Comparison of ENCODE assay signal across 9 mouse cellular contexts in genomic region chr19:23688421-23688946, GRCm38 (mm10). TPM values are rescaled to one million over a fixed set of nuclear protein-coding genes. Genes with fewer than 3 reads are reported as not detected.
A peak's percentile ranks its signal among the peaks of the same experiment; 100 is the strongest.
DNase-seq lines count a peak whose midpoint lies in the region; ATAC-seq and TF ChIP-seq lines count a peak whose summit lies in the region.
"Had no signal": no experiment of that assay in that cellular context is flagged by ENCODE, and none has a peak within 500 bp of the region (broad histone marks: within the 10 kb centered on the region; RNA-seq: fewer than 3 reads in every experiment).

No protein-coding gene starts in this region.

- peak overlapping the region; percentile 58 for H3K4me2 ChIP-seq in intestine, embryonic 16.5 days (ENCODE audit: low read depth, low read length)
- H3K4me2 ChIP-seq in midbrain, embryonic 15.5 days: peak overlapping the region; percentile 86

- H3K9ac ChIP-seq in intestine, embryonic 16.5 days (ENCODE audit: low read depth, low read length): peak overlapping the region; percentile 55; the same call in 1 of the 2 replicates
- no peak overlapping the region for H3K9ac ChIP-seq in midbrain, embryonic 15.5 days

- WGBS in spleen, adult 2 months: 74% methylated on average over 4 of the region's 4 CpGs
- WGBS in intestine, embryonic 16.5 days: 28% methylated on average over 4 of the region's 4 CpGs
- WGBS in midbrain, embryonic 15.5 days: 12% methylated on average over 4 of the region's 4 CpGs

- no peak for TF ChIP-seq CTCF in spleen, adult 2 months (IDR thresholded peaks at IDR 0.05; ENCODE audit: extremely low read depth, insufficient read depth, insufficient read length, insufficient replicate concordance)

- no peak for ATAC-seq in intestine, embryonic 16.5 days
- ATAC-seq in midbrain, embryonic 15.5 days (replicated peaks): no peak

- no peaks in the 10 kb centered on the region; the same call in 1 of the 2 replicates for H3K27me3 ChIP-seq in spleen, adult 2 months (ENCODE audit: control insufficient read depth, insufficient read depth, low read length)
- no peaks in the 10 kb centered on the region for H3K27me3 ChIP-seq in intestine, embryonic 16.5 days (replicated peaks; ENCODE audit: control insufficient read depth, insufficient read depth, low read length)
- no peaks in the 10 kb centered on the region for H3K27me3 ChIP-seq in midbrain, embryonic 15.5 days (replicated peaks)

- 0 out of 2 replicates have a peak overlapping the region, but pooled peaks have one; percentile 14 for H3K4me3 ChIP-seq in spleen, adult 2 months (ENCODE audit: extremely low read depth, insufficient read depth, insufficient read length)
- H3K4me3 ChIP-seq in intestine, embryonic 16.5 days (ENCODE audit: low read length): peak overlapping the region; percentile 34
- peak overlapping the region; percentile 94 for H3K4me3 ChIP-seq in midbrain, embryonic 15.5 days

- H3K27ac ChIP-seq in spleen, adult 2 months (ENCODE audit: insufficient read depth, low read length): no peak overlapping the region
- H3K27ac ChIP-seq in intestine, embryonic 16.5 days (ENCODE audit: low read length): no peak overlapping the region
- no peak overlapping the region for H3K27ac ChIP-seq in midbrain, embryonic 15.5 days

- H3K4me1 ChIP-seq in spleen, adult 2 months (ENCODE audit: control insufficient read depth, insufficient read depth, insufficient read length): peaks cover 2% of the 10 kb centered on the region
- H3K4me1 ChIP-seq in intestine, embryonic 16.5 days (ENCODE audit: control insufficient read depth, insufficient read depth, low read length): peaks cover 4% of the 10 kb centered on the region
- peaks cover 16% of the 10 kb centered on the region for H3K4me1 ChIP-seq in midbrain, embryonic 15.5 days

- peak; percentile 16 for DNase-seq in adrenal gland, adult 2 months
- no peak for DNase-seq in adrenal gland, postnatal 14 days
- no peak for DNase-seq in spleen, adult 2 months (ENCODE audit: low read depth in 1 of 2, low spot score in 2 of 2)
- DNase-seq in spleen, postnatal 14 days (ENCODE audit: low spot score in 2 of 2): no peak
- DNase-seq in cerebellum, postnatal 10 days: no peak
- DNase-seq in gastrocnemius, adult 8-10 months (ENCODE audit: low spot score in 2 of 2): no peak

- no peak for TF ChIP-seq POLR2A in spleen, adult 2 months (IDR thresholded peaks at IDR 0.05; ENCODE audit: low read depth, low read length)

- no peaks in the 10 kb centered on the region for H3K36me3 ChIP-seq in spleen, adult 2 months (ENCODE audit: control insufficient read depth, insufficient read depth, low read length)
- no peaks in the 10 kb centered on the region for H3K36me3 ChIP-seq in intestine, embryonic 16.5 days (ENCODE audit: control insufficient read depth, insufficient read depth, low read length)
- H3K36me3 ChIP-seq in midbrain, embryonic 15.5 days (replicated peaks): no peaks in the 10 kb centered on the region

- H3K9me3 ChIP-seq in intestine, embryonic 16.5 days (ENCODE audit: control insufficient read depth, low read length): no peaks in the 10 kb centered on the region
- no peaks in the 10 kb centered on the region for H3K9me3 ChIP-seq in midbrain, embryonic 15.5 days

RNA-seq across cellular contexts. Expression of gene Ptar1, which starts 1.3 kb away (rescaled TPM):
- 10 to 100 TPM; 23.5 to 24.3 TPM for total RNA-seq in adrenal gland, adult 2 months (2021)
- polyA plus RNA-seq in adrenal gland, adult 2 months (2012; rRNA removed): 0.75 and 0.90 TPM in 2 replicates
- total RNA-seq in adrenal gland, postnatal 14 days (2021): 26.1 and 27.9 TPM in 2 replicates
- 1.3 and 1.5 TPM in 2 replicates for polyA plus RNA-seq in spleen, adult 2 months (2012; rRNA removed)
- polyA plus RNA-seq in intestine, embryonic 16.5 days (2015; fragmentation: Nextera tagmentation; extraction: Ambion mirVana): 3.3 and 4.1 TPM in 2 replicates
- polyA plus RNA-seq in midbrain, embryonic 15.5 days (2015; fragmentation: Nextera tagmentation; extraction: Ambion mirVana): 3.9 and 4.1 TPM in 2 replicates
- total RNA-seq in gastrocnemius, adult 8-10 months (2022): 10 to 100 TPM; 21.6 to 25.9 (median 21.9) TPM

RNA-seq across cellular contexts. Expression of gene 1700028P14Rik, which starts 35.9 kb away (rescaled TPM):
- total RNA-seq in adrenal gland, adult 2 months (2021): not detected
- not detected in 2 replicates for polyA plus RNA-seq in adrenal gland, adult 2 months (2012; rRNA removed)
- not detected in 2 replicates for total RNA-seq in adrenal gland, postnatal 14 days (2021)
- polyA plus RNA-seq in spleen, adult 2 months (2012; rRNA removed): not detected in 2 replicates
- not detected in 2 replicates for polyA plus RNA-seq in intestine, embryonic 16.5 days (2015; fragmentation: Nextera tagmentation; extraction: Ambion mirVana)
- polyA plus RNA-seq in midbrain, embryonic 15.5 days (2015; fragmentation: Nextera tagmentation; extraction: Ambion mirVana): 2.1 and 2.4 TPM in 2 replicates
- total RNA-seq in gastrocnemius, adult 8-10 months (2022): not detected
- polyA plus RNA-seq: large intestine, adult 2 months had no signal

Comparison
In these comparisons a context has a peak if more than half of its experiments do, and no peak if none do; other contexts are left out.
1. H3K4me3 ChIP-seq: peak in every context shown above with its lines; median percentile 94 in midbrain, embryonic 15.5 days; 34 in intestine, embryonic 16.5 days; 14 in spleen, adult 2 months.